Mouse (Mus musculus): ENCODE results near the gene Scg3.

DNA sequence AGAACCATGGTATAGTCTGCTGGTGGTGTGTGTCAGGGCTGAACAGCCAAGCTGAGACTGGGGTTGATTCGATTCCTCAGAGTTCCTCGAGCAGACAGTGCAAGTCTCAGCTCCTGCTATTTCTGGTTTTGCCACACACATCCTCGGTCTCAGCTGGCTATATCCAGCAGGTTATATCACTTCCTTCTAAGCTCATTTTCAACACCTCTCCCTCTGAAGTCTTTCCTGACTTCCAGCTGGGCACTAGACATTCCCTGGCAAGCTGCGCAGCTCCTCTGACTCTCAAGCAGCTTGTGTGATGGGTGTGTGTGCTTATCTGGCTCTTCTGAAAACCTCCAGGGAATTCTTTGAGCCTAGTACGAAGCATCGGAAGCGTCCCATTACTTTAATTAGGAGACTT, 7.6 kb downstream of the Scg3 start:
- TF ChIP-seq MAZ (IDR thresholded peaks at IDR 0.05; ENCODE audit: low read depth, low read length) (no peak), POLR2A (IDR thresholded peaks at IDR 0.05; ENCODE audit: low read depth, low read length) (no peak), CTCF (conservative IDR thresholded peaks at IDR 0.05 in 1 of 2, IDR thresholded peaks at IDR 0.05 in 1 of 2; ENCODE audit: low read depth in 2 of 2, low read length in 2 of 2) (no peak), MEF2A (IDR thresholded peaks at IDR 0.05; ENCODE audit: borderline replicate concordance, low read depth, low read length) (no peak)

All from CH12.LX (cell line).